Mouse (Mus musculus): ENCODE measurements at regions not wholly inside any gene's neighbourhood (a gene's known extent, or its start where the extent isn't known, plus 50 kb on each side); places are given as distances from the start of the nearest gene placed in this dataset.

DNA sequence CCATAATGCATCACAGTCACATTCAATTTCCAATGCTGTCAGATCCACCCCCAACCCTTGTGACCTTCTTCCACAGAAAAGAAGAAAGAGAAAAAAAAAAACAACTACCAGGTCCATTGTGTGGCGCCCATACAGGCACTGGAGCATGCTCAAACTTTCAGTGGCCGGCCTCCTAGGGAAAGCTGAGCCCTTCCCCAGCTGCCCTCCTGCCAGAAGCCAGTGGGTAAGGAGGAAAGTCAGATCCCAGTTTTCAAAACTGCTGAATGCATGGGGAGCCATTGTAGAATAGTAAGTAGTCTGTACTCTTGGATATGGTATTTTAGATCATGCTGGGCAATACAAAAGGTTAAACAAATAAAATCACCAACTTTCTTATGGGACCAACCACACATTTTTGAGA, 325.5 kb upstream of the Fam241a start:
- DNase-seq, result no peak

DNA sequence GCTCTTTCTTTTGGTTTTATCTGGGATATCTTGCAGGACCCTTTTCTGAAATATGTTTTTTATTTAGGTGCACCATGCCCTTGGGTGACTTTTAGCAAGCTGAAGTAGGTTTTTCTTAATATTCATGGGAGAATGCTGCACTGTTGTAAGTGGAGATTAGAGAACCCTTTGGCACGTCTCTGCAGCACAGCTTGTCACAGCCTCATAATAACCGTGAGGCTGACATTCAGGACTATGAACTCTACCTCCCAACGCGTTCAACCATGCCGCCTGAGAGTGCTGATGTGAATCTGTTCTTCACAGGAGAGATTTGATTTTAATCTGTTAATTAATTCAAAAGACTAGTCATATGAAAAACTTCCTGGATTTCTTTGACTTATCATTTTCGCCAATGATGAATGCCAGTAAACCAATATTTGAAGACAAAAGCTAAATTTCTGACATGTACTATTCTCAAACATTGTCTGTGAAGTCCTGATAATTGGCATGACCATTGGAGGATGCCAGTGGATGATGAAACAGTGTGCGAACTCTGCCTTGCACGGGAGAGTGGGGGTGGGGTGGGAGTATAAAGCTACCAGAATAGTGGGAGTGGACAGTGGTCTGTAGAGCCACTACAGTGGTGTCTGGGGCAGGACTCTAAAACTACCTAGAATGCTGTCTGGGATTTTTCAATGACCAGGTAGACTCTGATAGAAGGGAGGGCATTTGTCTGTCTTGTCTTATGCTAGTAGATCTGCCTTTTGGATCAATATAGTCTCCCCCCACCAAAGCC, 324.8 kb upstream of the Fam241a start:
- no peak for DNase-seq

DNA sequence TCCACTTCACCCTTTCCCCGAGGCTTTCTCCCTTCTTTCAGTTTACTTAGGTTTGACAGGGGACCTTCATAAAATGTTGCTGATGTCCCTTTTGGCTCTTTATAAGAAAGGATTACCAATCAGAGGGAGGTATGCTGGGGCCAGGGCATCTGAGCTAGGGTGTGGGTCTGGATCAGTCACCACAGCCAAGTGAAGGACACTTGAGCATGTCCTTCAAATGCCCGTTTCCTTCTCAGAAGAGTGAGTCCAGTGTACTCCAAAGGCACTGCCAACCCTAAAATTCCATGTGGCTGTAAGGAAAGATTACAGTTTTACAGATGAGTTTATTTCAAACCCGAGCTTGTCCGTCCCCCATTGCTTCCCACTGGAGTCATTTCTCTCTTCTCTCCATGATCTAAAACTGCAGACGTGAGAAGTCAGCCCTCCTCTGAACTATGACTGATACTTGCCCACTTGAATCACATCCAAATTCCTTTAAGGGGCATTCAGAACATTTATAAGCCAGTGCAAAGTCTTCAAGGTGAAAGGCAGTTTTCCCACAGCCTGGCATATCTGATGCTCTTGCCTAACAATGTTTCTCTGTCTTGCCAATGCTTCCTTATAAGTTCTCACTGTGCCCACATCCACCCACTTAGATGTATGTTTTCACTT, 321.8 kb upstream of the Fam241a start:
- DNase-seq, result no peak

DNA sequence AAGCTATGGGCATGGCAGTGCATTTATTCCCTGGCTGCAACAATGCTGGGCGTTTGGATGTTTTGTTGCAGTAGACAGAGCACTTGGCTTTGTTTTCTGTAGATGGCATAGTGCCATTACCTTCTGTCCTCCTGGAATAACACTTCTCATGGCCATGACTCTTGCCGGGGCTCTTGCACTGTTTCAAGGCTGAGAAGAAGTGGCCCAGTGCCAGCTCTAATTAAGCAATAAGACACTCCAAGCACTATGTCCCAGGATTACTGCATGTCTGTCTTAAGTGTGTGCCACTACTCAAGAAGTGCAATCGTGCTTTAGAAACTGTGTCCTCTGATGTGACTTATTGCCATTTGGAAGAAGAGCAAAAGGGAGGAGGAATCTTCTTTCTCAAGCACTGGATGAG, 316.1 kb upstream of the Fam241a start:
- peak; percentile 18 for DNase-seq

DNA sequence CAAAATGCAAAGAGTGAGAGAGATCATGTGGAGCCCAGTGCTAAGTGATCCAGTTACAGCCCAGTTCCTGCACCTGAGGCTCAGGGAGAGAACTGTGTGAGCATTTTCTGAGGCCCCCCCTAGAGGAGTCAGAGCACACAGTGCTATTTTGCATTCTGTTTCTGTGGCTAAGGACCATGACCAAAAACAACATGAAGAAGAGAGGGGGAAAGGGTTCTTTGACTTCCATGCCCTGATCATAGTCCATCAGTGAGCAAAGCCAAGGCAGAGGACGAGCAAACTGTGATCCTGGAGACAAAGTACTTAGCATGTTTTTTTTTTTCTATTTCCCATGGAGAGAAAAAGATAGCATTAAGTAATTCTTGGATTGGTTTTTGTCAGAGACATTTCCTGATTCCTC, 314.5 kb upstream of the Fam241a start:
- no peak for DNase-seq

DNA sequence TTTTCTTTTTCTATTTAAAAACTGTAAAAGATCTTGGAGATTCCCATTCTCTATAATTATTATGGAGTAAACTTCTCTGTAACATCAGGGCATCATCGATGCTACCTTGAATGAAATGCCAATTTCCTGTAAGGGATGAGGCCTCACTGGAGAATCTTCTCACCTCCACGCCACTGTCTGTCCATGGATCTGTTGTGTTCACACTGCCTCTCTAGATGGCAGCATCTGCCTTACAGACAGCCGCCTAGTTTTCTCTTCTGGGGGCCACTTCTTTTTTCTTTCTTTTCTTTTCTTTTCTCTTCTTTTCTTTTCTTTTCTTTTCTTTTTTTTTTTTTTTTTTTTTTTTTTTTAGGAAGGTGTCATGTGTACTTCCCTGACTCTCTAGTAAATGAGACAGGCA, 310.8 kb upstream of the Fam241a start:
- no peak for DNase-seq

DNA sequence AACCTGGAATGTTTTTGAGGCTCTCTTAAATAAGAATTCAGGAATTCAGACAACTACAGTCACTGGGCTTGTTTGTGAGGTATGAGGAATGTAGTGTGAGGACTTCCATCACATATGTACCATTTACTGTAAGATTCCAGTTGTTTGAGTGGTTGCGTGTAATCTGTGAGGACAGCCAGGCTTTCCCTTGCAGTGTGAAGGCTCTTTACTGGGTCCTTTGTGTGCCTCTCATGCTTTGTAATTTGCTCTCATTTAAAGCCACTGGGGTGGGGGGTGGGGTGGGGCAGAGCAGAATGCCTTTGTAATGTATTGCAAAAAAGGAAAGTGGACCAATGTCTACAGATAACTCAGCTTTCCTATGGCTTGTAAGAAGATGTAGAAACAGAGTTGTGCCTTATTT, 310.4 kb upstream of the Fam241a start:
- no peak for DNase-seq

DNA sequence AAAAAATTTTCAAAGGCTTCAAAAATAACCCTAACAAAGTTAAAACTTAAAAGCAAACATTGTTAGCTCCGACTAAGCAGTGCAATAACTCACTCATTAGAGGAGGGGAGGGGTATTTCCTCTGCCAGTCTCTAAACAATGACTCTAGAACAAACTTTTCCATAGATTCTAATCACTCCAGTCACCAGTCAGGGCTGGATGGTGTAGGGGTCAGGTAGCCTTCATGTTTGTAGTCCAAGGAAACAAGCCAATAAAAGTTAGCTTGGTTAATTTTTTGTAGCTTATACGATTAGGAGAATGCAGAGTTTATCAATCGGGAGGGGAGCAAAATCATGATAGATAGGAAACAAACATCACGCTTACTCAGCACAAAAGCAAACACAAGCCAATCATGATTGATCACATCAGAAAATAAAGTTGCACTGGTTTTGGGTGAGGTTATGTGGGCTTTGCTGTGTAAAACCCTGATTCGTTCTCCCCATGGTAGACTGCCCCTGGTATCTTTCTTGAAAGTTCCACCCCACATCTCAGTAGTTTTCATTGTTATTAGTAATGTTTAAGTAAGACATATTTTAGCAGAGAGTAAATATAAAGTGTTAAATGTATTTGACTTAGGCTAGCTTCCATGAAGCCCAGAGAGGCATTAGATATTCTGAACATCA, 304.6 kb upstream of the Fam241a start:
- DNase-seq, result no peak

DNA sequence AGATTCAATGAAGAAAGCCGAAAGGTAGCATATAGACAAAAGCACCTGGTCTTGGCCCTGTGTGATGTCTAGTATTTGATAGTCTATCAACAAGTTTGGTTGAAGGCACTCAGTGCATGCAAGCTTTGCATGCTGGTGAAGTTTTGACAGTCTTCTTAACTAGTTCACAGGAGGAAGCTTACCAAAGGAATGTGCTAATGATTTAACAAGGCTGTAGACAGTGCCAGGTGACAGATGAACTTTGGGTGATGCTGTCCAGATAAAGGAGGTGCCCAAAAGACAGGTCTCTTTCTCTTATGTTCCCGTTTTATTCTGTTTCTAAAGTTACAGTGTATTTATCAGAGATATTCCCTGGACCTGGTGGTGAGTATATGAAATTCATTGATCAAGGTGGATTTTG, 303.3 kb upstream of the Fam241a start:
- no peak for DNase-seq

DNA sequence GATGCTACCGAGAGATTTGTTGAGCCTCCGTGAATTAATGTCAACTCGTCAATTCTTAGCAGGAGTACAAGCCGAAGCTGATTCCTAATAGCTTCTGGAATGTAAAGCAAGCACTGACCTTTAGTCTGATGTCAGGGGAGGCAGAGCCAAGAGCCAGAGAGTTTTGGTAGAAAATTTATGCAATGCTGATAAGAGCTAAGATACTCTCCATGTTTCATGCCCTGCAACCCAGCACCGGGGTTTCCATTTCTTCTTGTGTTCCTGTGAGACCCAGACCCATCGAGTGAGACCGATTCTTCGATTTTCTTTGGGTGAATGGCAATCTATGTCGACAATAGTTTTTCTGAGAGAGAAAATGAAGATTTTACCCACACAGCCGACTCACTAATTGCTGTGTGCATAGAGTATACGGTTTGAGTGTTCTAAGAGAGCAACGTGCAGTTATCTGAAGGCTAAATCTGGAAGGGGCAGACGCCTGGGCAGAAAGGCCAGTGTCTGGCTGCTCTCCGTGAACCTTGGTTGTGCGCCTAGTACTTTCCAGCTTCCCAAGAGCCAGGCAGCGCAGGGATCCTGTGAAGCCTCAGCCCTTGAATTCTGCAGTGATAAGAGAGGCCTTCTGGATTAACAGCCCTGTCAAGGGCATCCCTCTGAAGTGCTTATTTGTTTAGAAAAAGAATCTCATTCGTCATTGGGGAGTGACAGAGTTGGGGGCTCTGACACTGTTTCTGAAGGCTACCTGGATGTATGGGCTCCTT, 296.1 kb upstream of the Fam241a start:
- no peak for DNase-seq

DNA sequence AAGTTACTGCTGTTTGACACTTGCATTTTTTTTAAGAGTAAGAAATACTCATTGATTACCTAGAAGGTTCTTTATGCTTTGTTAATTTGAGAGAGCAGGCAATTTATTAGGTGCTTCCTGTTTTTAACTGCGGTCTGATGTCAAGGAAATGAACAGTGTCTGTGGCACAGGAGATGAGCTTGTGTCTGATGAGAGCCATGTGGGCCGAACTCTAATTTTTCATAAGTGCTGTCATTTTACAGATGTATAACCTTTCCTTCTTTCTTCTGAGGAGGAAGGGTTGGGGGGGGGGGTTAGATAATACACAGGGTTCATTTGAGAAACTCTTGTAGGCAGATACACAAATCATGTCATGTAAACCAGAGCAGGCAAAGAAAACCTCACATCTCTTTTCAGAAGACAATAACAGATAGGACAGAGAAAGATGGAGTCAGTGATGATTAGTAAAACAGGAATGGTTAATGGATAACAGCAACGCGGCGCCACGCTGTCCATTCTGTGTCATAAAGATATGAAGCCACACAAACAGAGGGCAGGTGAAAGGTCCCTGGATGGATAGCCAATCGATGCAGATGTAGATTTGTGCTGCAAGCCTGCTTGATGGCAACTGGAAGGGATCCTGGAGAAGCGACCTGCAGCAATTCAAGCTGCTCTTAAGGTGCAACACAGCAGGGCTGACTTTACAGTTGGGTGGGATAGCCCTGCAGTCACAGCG, 291.4 kb upstream of the Fam241a start:
- no peak for DNase-seq

DNA sequence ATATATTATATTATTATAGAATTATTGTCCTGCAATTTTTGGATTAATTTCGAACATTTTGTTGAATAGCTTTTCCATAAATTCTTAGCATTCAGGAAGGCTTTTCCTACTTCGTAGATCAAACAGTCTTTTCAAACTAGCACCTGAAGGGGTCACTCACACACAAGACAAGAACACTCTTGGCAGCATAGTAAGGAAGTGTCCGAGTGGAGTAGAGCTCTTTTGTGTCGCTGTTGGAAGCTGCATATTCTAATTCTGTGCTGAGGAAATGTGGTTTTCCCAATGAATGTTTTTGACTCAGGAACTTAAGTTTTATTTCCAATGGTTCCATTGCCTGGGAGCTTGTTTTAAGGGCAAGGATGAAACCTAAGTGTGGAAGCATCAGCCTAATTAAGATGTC, 290.2 kb upstream of the Fam241a start:
- peak; percentile 6 for DNase-seq

DNA sequence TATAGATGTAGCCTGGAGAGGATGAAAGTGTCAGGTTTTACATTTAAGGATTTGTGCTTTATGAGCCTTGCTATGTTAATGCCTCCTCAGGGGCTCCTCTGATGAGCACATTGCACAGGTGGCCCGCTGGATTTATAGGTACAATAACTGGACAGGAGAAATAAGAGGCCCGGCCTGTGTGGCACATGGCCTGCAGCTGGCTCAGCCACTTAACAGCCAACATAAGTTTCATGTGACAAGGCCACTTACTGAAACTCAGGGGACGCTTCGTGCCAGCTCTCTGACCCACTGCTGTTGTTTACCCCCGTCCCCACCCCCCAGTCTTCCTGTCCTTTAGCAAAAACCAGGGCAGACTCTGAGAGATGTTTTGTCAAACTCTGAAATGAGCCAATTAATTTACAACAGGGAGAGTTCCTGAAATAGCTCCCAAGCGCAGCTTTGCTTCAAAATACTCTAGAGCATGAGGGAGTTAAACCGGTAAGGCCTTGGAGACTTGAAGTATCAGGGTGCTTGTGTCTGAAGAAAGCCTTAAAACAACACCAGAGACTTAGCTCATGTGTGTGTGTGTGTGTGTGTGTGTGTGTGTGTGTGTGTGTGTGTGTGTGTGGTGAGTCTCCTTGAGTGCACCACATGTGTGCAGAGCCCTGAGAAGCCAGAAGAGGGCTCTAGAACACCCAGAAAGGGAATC, 285.2 kb upstream of the Fam241a start:
- no peak for DNase-seq

DNA sequence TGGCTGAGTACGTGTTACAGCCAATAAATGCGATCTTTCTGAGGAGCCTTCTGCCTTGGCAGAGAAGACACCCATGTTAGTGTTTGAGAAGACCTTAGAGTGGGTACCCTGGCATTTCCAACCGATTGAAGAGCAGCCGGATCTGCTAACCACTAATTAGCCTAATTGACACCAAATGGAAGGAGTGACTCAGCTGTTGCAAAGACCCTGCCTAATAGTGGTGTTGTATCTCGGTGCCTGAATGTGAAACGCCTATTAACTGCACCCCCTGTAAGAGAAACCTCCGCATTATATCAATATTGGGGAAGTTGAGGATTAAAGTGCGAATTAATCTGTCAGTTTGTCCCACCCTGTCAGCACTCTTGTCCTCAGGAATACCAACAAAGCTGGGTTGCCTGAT, 253.1 kb upstream of the Fam241a start:
- no peak for DNase-seq

DNA sequence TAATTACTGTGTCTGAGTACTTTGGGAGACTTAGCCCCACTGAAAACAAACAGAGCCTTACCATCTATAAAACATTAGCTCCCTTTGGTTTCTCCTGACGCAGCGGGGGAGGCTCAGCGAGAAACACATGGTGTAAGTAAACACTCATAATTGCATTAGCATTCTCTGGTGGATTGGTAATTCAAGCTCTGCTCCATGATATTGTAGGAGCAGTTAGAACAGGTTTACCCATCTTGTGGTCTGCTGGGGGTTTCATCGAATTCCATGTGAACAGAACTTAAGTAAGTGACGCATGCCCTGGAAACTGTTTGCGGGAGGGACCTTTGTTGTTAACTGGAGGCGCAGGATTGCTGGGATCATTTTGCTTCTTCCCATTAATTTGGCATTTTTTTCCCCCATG, 249.2 kb upstream of the Fam241a start:
- DNase-seq, result no peak

DNA sequence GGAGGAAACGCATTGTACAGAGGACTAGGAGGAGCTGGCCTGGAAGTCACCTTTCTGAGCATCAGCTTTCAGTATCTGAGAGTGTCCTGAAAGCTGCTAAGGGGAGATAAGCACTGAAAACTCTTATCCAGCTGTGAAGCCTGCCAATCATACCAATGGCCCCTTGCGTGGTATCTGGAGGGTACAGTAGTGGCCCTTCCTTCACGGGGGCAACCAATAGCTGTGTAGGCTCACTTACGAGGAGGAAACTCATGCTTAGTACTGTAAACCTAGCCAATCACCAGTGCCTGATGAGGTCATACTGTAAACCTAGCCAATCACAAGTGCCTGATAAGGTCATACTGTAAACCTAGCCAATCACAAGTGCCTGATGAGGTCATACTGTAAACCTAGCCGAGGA, 231.7 kb upstream of the Fam241a start:
- no peak for DNase-seq

DNA sequence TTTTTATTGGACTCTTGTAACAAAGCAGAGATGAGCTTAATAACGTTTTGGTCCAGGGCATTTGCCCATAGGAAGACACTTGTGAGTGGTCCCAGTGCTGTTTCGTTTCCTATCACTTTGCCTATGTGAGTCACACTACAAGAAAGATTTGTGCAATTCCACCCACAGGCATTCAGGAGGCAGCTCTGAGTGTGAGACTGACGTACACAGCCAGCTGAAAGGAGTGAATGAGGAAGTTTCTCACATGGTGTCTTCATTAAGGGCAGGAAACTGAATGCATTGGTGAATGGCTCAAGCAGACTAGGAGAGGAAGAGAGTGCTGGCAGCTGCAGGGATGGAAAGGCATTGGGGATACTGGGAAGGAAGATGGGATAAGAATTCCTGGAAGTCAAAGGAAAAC, 230.5 kb upstream of the Fam241a start:
- peak; percentile 24 for DNase-seq

DNA sequence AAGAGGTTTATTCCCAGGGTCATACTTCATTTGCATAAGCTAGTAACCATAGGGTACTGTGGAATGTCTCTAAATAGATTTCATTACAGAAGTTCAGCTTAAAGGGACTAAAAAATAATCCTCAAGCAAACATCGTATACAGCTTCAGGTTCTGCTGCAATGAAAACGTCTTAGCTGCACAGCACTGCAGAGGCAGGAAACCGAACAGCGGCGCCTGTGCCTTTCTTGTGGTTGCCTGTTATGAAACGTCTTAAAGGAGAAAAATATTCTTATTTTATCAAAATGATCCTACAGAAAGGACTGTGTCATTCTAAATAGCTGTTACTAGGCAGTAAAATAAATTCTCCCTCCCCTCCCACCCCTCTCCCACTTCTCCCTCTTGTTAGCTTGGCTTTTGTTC, 226.0 kb upstream of the Fam241a start:
- peak; percentile 9 for DNase-seq

DNA sequence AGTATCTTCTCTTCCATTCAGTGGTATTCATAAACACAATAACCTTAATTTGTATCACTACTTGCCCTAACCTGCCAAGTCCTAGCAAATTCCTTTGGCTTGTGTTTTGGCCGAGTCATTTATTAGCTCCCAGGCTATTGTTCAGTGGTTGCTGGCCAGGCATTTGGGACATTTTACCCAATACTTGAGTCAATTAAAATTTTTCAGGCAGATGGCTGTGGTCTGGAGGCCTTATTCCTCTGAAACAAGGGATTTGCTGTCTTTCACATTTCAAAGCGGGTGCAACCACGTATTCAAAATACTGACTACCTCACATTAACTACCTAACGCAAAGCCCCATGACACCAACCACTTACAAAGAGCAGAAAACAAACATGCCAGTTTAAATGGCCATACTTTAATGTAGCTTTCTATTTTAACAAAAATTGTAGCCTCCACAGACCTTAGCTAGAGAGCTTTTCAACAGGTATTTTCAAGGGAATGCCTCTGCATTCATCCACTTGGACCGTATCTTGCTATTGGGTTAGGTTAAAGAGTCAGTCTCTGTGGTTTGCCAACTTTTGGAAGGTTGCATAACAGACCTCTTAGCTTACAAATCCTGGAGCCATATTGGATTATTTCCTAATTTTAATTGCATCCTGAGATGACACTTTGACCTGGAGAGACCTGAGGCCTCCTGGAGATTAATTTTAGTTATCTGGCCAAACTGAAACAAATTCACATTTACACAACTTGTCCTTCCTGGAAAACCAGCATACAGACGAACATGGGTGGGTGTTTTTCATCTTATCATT, 224.7 kb upstream of the Fam241a start:
- no peak for DNase-seq

DNA sequence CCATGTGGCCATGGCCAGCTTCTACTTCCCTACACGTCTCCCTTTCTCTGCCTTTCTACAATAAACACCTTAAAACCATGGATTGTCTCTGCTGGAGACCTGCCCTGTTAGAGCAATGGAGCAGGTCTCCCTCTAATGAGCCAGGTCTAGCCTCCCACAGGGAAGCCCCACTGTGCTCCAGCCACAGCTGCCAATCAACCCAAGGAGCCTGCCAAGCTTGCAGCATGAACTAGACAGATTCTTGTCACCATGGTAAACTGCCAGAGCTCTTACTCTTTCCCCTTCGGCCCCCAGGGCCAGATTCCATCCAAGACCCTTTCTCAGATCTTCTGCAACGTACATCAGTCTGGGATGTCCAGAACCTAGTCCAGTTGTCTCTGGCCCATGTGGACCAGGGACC, 217.1 kb upstream of the Fam241a start:
- DNase-seq, result no peak

DNA sequence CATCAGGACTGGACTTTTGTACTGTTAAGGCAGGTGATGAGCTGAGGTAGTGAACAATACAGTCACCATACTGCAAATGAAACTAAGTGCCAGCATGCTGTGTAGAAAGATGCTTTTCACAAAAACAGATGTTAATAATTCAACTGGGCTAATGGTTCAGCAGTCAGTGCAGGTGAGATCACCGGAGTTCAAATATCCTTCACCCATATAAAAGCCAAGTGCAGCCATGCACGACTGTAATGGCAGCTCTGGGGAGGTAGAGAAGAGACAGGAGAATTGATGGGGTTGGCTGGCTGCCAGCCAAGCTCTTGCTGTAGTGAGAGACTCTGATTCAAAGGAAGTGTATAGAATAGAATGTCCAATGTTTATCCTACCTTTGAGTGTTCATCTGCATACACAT, 214.3 kb upstream of the Fam241a start:
- DNase-seq, result no peak

Data from lung, postnatal 36 days (tissue).